Mouse (Mus musculus) neural tube, embryonic 11.5 days (tissue): ENCODE measurements around the gene Ifnz. TPM values are rescaled to one million over a fixed set of nuclear protein-coding genes. Genes with fewer than 3 reads are reported as not detected.
"Not testable (repeated sequence)": the region's sequence is repeated elsewhere in the genome, so short reads cannot be mapped to it uniquely, and the experiment has no call there.

ENCODE experiments used
- ATAC-seq: fragments of 200-750 bp; cut with Nextera tagmentation; 2 replicates; pipeline ENCODE4 v1.8.0; 2017; ENCODE audit warnings: moderate number of reproducible peaks, mild to moderate bottlenecking, moderate TSS enrichment, moderate library complexity; ENCODE audit not compliant: insufficient read depth, low FRiP score, low TSS enrichment
- DNase-seq: peaks from one replicate; pipeline ENCODE4 v3.0.0-alpha.2; 2015; ENCODE audit warnings: low spot score
- H3K27ac ChIP-seq: fragments of 300-500 bp; sonication (generic); 2 replicates; pipeline ENCODE4 v1.5.1; 2014; ENCODE audit warnings: low read depth, mild to moderate bottlenecking, low read length
- H3K27me3 ChIP-seq: fragments of 300-500 bp; sonication (generic); 2 replicates; pipeline ENCODE4 v1.6.1; 2014; ENCODE audit warnings: mild to moderate bottlenecking, low read length, mixed read lengths; ENCODE audit not compliant: control insufficient read depth, insufficient read depth
- H3K36me3 ChIP-seq: fragments of 300-500 bp; sonication (generic); 2 replicates; pipeline ENCODE4 v1.6.1; 2014; ENCODE audit warnings: mild to moderate bottlenecking, low read length, moderate library complexity, mixed read lengths; ENCODE audit not compliant: control insufficient read depth, insufficient read depth
- H3K4me1 ChIP-seq: fragments of 300-500 bp; sonication (generic); 2 replicates; pipeline ENCODE4 v1.6.1; 2014; ENCODE audit warnings: low read length, mixed read lengths; ENCODE audit not compliant: control insufficient read depth, insufficient read depth
- H3K4me2 ChIP-seq: fragments of 300-500 bp; sonication (generic); 2 replicates; pipeline ENCODE4 v1.6.1; 2014; ENCODE audit warnings: low read depth, mild to moderate bottlenecking, moderate library complexity
- H3K4me3 ChIP-seq: fragments of 300-500 bp; sonication (generic); 2 replicates; pipeline ENCODE4 v1.5.1; 2014; ENCODE audit warnings: low read depth, low read length
- H3K9ac ChIP-seq: fragments of 300-500 bp; sonication (generic); 2 replicates; pipeline ENCODE4 v1.6.1; 2014; ENCODE audit warnings: mild to moderate bottlenecking, low read length
- H3K9me3 ChIP-seq: fragments of 300-500 bp; sonication (generic); 2 replicates; pipeline ENCODE4 v1.6.1; 2016; ENCODE audit warnings: low read length; ENCODE audit not compliant: control insufficient read depth
- WGBS: fragments of 180-500 bp; shearing (Covaris S2); extraction: QIAGEN DNeasy Blood & Tissue Kit; methylation state at CpG from one replicate; pipeline ENCODE4 v1.1.7; 2014; 5-methylcytosine and 5-hydroxymethylcytosine counted together
- polyA plus RNA-seq: library from polyadenylated mRNA; unstranded; fragments of >200 nt; fragmentation: Nextera tagmentation; extraction: Ambion mirVana; gene quantifications from 2 replicates; pipeline ENCODE4 v1.2.1, GENCODE M21; 2014

Gene Ifnz
- not detected in 2 replicates for polyA plus RNA-seq

DNA sequence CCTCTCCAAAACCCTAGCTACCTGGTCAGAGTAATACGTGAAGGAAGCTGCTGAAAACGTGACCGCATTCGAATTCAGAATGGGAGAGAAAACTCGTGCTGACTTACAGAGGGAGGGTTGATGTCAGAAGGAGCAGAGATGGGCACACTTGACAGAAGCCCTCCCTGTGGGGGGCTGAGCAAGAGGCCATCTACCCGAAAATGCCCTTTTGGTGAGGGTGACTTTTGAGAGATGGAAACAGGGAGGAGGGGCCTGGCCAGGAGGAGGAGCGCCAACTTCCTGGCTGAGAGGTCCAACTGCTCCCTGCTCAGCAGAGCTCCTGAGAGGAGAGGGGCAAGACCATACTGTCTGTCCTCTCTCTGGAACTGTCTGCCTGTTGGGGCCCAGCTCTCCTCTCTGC, at the start of gene Ifnz:
Gene Ifnz, plus strand, starts transcription at position 301 of the 400 bp plus-strand sequence.
- not testable (repeated sequence) for DNase-seq, H3K9me3 ChIP-seq, H3K36me3 ChIP-seq, H3K9ac ChIP-seq, ATAC-seq, H3K27ac ChIP-seq, H3K4me1 ChIP-seq, H3K4me2 ChIP-seq, H3K27me3 ChIP-seq, H3K4me3 ChIP-seq
- WGBS: 11% methylated on average over 3 of the region's 7 CpGs

DNA sequence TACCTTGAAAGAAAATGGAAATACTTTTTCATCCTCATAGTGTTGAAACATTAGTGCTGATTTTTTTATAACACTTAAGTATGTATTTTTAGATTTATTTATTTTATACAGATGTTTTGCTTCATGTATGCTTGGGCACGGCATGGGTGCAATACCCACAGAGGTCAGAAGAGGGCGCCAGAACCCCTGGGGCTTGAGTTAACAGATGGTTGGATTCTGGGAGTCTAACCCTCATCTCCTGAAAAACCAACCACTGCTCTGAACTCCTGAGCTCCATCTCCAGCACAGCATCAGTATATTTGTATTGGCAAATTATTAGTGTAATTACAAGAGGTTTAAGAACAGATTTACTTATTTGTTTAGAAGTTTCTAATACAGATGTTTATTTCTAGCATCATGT, 43.5 kb upstream of the Ifnz start:
- Histone ChIP-seq H3K9me3 (no peaks in the 10 kb centered on the region), H3K4me1 (no peaks in the 10 kb centered on the region), H3K36me3 (no peaks in the 10 kb centered on the region), H3K27ac (no peak overlapping the region), H3K9ac (no peak overlapping the region), H3K4me2 (no peak overlapping the region), H3K4me3 (no peak overlapping the region), H3K27me3 (no peaks in the 10 kb centered on the region)
- WGBS: 3% methylated on average over 2 of the region's 2 CpGs
- ATAC-seq (no peak), DNase-seq (peak; percentile 81)

DNA sequence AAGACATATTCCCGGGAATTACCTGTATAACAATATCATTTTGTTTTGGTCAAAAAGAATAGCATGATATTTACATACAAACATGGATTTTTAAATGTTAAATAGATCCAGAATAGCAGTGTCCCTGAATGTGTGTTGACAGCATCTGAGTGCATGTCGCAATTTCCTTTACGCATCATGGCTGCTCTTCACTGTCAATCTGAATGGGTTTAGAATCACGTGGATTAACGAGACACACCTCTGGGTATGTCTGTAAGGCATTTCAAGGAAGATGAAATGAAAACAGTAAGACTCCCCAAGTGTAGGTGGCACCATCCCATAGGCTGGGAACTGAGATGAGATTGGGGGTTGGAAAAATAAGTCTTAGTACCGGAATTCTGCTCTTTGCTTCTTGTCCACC, 42.9 kb upstream of the Ifnz start:
- Histone ChIP-seq H3K9me3 (no peaks in the 10 kb centered on the region), H3K4me1 (no peaks in the 10 kb centered on the region), H3K36me3 (no peaks in the 10 kb centered on the region), H3K9ac (no peak overlapping the region), H3K4me2 (no peak overlapping the region), H3K4me3 (no peak overlapping the region), H3K27me3 (no peaks in the 10 kb centered on the region), H3K27ac (no peak overlapping the region)
- WGBS: 91% methylated on average over 6 of the region's 6 CpGs
- no peak for ATAC-seq
- no peak for DNase-seq

DNA sequence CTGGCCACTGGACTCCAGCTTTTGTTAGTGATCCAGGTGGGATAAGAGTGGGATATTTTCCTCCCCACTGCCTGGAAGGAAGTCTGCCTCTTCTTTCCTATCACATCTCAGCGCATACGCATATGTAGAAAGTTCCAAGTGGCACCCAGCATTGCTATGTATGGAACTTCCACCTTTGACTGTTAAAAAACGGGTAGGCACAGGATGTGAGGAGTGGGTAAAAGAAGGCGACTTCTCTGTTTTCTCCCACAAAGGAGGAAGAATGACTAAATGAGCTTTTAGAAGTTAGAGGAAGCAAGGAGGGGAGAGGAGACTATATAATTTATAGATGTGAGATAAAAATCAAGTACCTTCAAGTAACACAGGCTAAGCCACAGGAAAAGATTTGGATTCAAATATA, 40.5 kb upstream of the Ifnz start:
- WGBS: 94% methylated on average over 4 of the region's 4 CpGs
- H3K27me3 ChIP-seq: no peaks in the 10 kb centered on the region
- DNase-seq (no peak), ATAC-seq (no peak)
- H3K9ac ChIP-seq: no peak overlapping the region
- no peaks in the 10 kb centered on the region for H3K36me3 ChIP-seq
- H3K9me3 ChIP-seq: no peaks in the 10 kb centered on the region
- no peak overlapping the region for H3K4me3 ChIP-seq
- no peaks in the 10 kb centered on the region for H3K4me1 ChIP-seq
- H3K27ac ChIP-seq: no peak overlapping the region
- H3K4me2 ChIP-seq: no peak overlapping the region

DNA sequence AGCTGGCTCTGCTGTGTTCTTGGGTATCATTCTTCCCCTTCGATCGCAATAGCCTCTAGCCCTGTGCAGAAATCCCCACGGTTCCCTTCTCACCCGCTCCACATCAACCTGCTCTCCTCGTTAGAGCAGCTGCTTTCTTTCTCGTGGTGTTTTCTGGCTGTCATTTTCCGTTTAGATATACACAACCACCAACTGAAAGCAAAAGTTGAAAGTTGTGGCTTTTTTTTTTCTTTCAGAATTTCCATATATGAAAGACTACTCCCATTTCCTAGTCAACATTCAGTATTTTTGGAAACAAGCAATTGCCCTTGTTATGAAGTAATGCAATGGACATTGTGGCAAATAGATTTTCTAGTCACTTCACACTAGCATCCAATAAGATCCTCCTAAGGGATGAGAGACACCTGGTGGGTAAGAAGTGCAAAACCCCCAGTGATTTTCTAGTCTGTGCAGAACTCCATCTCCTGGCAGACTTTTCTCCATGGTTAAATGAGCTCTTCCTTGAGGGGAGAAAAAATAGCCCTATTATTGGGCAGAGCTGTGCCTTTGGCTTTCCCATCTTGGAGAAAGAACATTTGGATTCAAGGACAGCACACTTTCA, 39.1 kb upstream of the Ifnz start:
- no peak overlapping the region for H3K9ac ChIP-seq
- no peak for DNase-seq
- no peaks in the 10 kb centered on the region for H3K9me3 ChIP-seq
- H3K4me2 ChIP-seq: no peak overlapping the region
- H3K27me3 ChIP-seq: no peaks in the 10 kb centered on the region
- no peaks in the 10 kb centered on the region for H3K4me1 ChIP-seq
- H3K36me3 ChIP-seq: no peaks in the 10 kb centered on the region
- no peak for ATAC-seq
- H3K4me3 ChIP-seq: no peak overlapping the region
- WGBS: 91% methylated on average over 7 of the region's 7 CpGs
- no peak overlapping the region for H3K27ac ChIP-seq

DNA sequence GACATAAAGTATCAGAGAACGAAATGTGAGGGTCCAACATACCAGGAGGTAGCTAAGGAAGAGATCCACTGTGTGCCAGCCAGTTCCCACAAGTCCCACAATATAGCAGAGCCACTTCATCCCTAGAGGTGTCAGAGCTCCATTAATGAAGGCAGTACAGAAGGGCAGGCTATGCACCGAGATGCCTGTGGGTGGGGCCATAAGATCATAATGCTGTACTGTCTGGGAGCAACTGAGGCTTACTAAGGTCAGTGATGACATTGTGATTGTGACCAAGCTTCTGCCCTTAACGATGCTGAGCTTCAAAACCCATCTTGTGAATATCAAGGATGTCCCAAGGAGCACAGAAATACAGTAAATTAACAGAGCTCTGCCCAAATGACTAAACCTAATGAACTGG, 37.7 kb upstream of the Ifnz start:
- H3K27me3 ChIP-seq: no peaks in the 10 kb centered on the region
- DNase-seq: no peak
- H3K9me3 ChIP-seq: no peaks in the 10 kb centered on the region
- 75% methylated on average over 3 of the region's 3 CpGs for WGBS
- H3K4me1 ChIP-seq: no peaks in the 10 kb centered on the region
- ATAC-seq: no peak
- no peak overlapping the region for H3K4me3 ChIP-seq
- no peak overlapping the region for H3K27ac ChIP-seq
- no peaks in the 10 kb centered on the region for H3K36me3 ChIP-seq
- H3K4me2 ChIP-seq: no peak overlapping the region
- no peak overlapping the region for H3K9ac ChIP-seq

DNA sequence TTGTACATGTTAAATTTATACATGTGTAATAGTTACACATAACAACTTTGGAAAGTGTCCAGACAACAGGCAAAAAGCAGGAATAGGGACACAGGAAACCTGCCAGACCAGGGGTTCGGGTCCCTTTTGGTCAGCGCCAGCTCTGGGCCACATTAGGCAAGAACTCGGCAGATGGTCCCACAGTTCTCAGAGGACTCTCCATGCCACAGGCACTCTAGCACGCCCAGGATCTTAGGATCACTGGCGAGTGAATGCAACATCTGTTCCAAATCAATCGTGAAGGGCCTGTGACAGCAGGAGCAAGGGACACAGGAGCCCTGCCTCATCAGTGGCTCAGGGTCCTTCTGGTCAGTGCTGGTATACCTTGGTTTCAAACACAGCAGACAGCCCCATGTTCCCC, 32.0 kb upstream of the Ifnz start:
- H3K4me2 ChIP-seq: no peak overlapping the region
- no peaks in the 10 kb centered on the region for H3K27me3 ChIP-seq
- no peak for DNase-seq
- ATAC-seq: no peak
- WGBS: 54% methylated on average over 6 of the region's 6 CpGs
- no peak overlapping the region for H3K4me3 ChIP-seq
- H3K9me3 ChIP-seq: no peaks in the 10 kb centered on the region
- no peaks in the 10 kb centered on the region for H3K36me3 ChIP-seq
- H3K9ac ChIP-seq: no peak overlapping the region
- H3K27ac ChIP-seq: no peak overlapping the region
- no peaks in the 10 kb centered on the region for H3K4me1 ChIP-seq

DNA sequence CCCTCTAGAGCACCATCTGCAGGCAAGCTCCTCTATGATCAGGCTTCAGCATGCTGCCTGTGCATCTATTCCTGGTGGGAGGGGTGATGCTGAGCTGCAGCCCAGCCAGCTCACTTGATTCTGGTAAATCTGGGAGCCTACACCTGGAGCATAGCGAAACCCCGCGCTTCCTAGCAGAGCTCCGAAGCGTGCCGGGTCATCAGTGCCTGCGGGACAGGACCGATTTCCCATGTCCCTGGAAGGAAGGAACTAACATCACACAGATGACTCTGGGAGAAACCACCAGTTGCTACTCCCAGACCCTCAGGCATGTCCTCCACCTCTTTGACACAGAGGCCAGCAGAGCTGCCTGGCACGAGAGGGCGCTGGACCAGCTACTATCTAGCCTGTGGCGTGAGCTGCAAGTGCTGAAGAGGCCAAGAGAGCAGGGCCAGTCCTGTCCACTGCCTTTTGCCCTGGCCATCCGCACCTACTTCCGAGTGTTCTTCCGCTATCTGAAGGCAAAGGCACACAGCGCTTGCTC, 27.1 kb upstream of the Ifnz start, which contains the start of gene Gm13271:
Gene Gm13271, plus strand, starts transcription at position 51 of the 523 bp plus-strand sequence.
- not testable (repeated sequence) for H3K4me1 ChIP-seq, H3K27me3 ChIP-seq, ATAC-seq, H3K4me3 ChIP-seq, DNase-seq, H3K36me3 ChIP-seq, H3K27ac ChIP-seq, H3K9ac ChIP-seq, H3K9me3 ChIP-seq, H3K4me2 ChIP-seq
- WGBS: 90% methylated on average over 12 of the region's 15 CpGs
